11 mouse cellular contexts compared by ENCODE assay signal in the genomic region with DNA sequence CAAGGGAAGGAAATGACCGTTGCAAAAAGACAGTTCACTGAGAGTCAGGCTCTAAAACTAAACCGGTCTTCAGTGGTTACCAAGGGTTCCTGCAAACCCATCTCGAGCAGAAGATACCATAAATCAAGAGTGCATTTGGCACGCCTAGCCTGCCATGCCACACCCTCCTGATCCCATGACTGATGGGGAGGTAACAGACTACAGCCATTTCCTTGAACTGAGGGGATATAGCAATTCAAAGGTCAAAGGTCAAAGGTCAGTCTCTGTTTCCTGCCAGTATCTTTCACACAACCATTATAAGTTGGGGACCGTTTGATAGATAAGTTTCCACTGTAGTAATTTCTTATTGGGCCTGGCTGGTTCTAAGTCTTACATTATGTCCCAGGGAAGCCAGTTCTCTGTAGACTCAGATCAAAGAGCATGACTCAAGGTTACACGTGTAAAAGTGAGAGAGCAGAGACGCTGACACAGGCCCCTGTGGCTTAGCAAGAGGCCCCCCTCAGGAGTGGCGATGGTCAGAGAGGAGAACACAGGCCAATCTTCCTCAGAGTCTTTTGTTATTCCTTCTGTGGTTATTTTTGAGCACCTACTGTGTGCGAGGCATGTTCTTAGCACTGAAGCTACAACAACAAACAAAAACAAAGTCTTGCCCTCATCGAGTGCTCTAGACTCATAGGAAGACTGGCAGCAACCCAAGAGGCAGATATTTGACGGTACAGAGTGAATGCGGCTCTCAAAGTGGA. TPM values are rescaled to one million over a fixed set of nuclear protein-coding genes. Genes with fewer than 3 reads are reported as not detected.
DNase-seq lines count a peak whose midpoint lies in the region; ATAC-seq and TF ChIP-seq lines count a peak whose summit lies in the region.
"Had no signal": no experiment of that assay in that cellular context is flagged by ENCODE, and none has a peak within 500 bp of the region (broad histone marks: within the 10 kb centered on the region; RNA-seq: fewer than 3 reads in every experiment).

No protein-coding gene starts in this region.

- TF ChIP-seq CTCF in MEL (IDR thresholded peaks at IDR 0.05 in 2 of 3, conservative IDR thresholded peaks at IDR 0.05 in 1 of 3; ENCODE audit: control insufficient read depth in 1 of 3, insufficient read depth in 1 of 3, low read depth in 2 of 3, low read length in 3 of 3, poor library complexity in 1 of 3, severe bottlenecking in 1 of 3), result no peak

- H3K4me2 ChIP-seq in intestine, embryonic 15.5 days (replicated peaks), result no peak overlapping the region
- H3K4me2 ChIP-seq in liver, embryonic 13.5 days, result no peak overlapping the region
- no peak overlapping the region for H3K4me2 ChIP-seq in hindbrain, embryonic 14.5 days (replicated peaks)

- peaks cover 4% of the 10 kb centered on the region in 2 experiments; a peak in 3 of 4 replicates for H3K36me3 ChIP-seq in MEL (ENCODE audit: control insufficient read depth in 1 of 2, insufficient read depth in 2 of 2, low read length in 2 of 2)
- H3K36me3 ChIP-seq in intestine, embryonic 15.5 days, result peaks cover 14% of the 10 kb centered on the region
- H3K36me3 ChIP-seq in liver, embryonic 13.5 days, result peaks cover 64% of the 10 kb centered on the region
- no peaks in the 10 kb centered on the region for H3K36me3 ChIP-seq in hindbrain, embryonic 14.5 days (replicated peaks; ENCODE audit: control insufficient read depth, insufficient read depth)
- H3K36me3 ChIP-seq: forebrain, embryonic 10.5 days had no signal

- peak; percentile 80 for ATAC-seq in intestine, embryonic 15.5 days
- peak; percentile 53; the same call in 1 of the 2 replicates for ATAC-seq in liver, embryonic 13.5 days (ENCODE audit: low read depth)
- ATAC-seq in hindbrain, embryonic 14.5 days (ENCODE audit: low FRiP score), result no peak

- H3K79me2 ChIP-seq in MEL (ENCODE audit: control insufficient read depth, insufficient read depth, low read length, poor library complexity), result no peaks in the 10 kb centered on the region

- no peaks in the 10 kb centered on the region for H3K27me3 ChIP-seq in MEL (ENCODE audit: control insufficient read depth in 1 of 2, insufficient read depth in 2 of 2, low read length in 2 of 2)
- no peaks in the 10 kb centered on the region for H3K27me3 ChIP-seq in intestine, embryonic 15.5 days (replicated peaks)
- no peaks in the 10 kb centered on the region for H3K27me3 ChIP-seq in liver, embryonic 13.5 days
- no peaks in the 10 kb centered on the region for H3K27me3 ChIP-seq in hindbrain, embryonic 14.5 days (ENCODE audit: control insufficient read depth, insufficient read depth, low read length)

- H3K4me3 ChIP-seq in MEL (ENCODE audit: control insufficient read depth in 1 of 2, insufficient read depth in 1 of 2, low read depth in 2 of 2, low read length in 2 of 2), result no peak overlapping the region
- H3K4me3 ChIP-seq in intestine, embryonic 15.5 days (replicated peaks), result no peak overlapping the region
- H3K4me3 ChIP-seq in liver, embryonic 13.5 days (replicated peaks), result no peak overlapping the region
- H3K4me3 ChIP-seq in hindbrain, embryonic 14.5 days (replicated peaks; ENCODE audit: low read length), result no peak overlapping the region
- H3K4me3 ChIP-seq: forebrain, embryonic 10.5 days had no signal

- H3K27ac ChIP-seq in MEL (ENCODE audit: control insufficient read depth, low read depth, low read length), result no peak overlapping the region
- peak overlapping the region; percentile 58 for H3K27ac ChIP-seq in intestine, embryonic 15.5 days
- peak overlapping the region; percentile 69; the same call in 1 of the 2 replicates for H3K27ac ChIP-seq in liver, embryonic 13.5 days
- no peak overlapping the region for H3K27ac ChIP-seq in hindbrain, embryonic 14.5 days
- H3K27ac ChIP-seq: forebrain, embryonic 10.5 days had no signal

- H3K9me3 ChIP-seq in MEL (replicated peaks; ENCODE audit: insufficient read depth, low read length), result no peaks in the 10 kb centered on the region
- H3K9me3 ChIP-seq in intestine, embryonic 15.5 days, result no peaks in the 10 kb centered on the region
- H3K9me3 ChIP-seq in liver, embryonic 13.5 days (replicated peaks), result no peaks in the 10 kb centered on the region
- H3K9me3 ChIP-seq in hindbrain, embryonic 14.5 days (ENCODE audit: control insufficient read depth, low read length), result no peaks in the 10 kb centered on the region
- H3K9me3 ChIP-seq: forebrain, embryonic 10.5 days had no signal

- 38% methylated on average over 12 of the region's 12 CpGs for WGBS in intestine, embryonic 15.5 days
- WGBS in liver, embryonic 13.5 days (ENCODE audit: insufficient replicate concordance), result 51% methylated on average over 12 of the region's 12 CpGs
- WGBS in hindbrain, embryonic 14.5 days, result 71% methylated on average over 12 of the region's 12 CpGs

- DNase-seq in CD4-positive, CD25-positive, alpha-beta regulatory T cell, adult 2 months (ENCODE audit: low read depth, low spot score), result peak; percentile 71
- no peak for DNase-seq in MEL (ENCODE audit: low read depth, low spot score)
- DNase-seq in liver, embryonic 13.5 days, result no peak
- no peak for DNase-seq in hindbrain, embryonic 14.5 days (ENCODE audit: low spot score)
- no peak for DNase-seq in lung, postnatal 25 days (ENCODE audit: low spot score)
- DNase-seq in urinary bladder, adult 18-20 months (ENCODE audit: low spot score in 2 of 2), result no peak
- DNase-seq: thymus, adult 18-20 months had no signal

- no peak overlapping the region for H3K9ac ChIP-seq in MEL (ENCODE audit: control insufficient read depth, low read depth, low read length, poor library complexity, severe bottlenecking)
- H3K9ac ChIP-seq in intestine, embryonic 15.5 days, result no peak overlapping the region
- no peak overlapping the region for H3K9ac ChIP-seq in liver, embryonic 13.5 days
- H3K9ac ChIP-seq in hindbrain, embryonic 14.5 days, result no peak overlapping the region

- no peak for TF ChIP-seq RAD21 in MEL (IDR thresholded peaks at IDR 0.05; ENCODE audit: low read depth, low read length)

- TF ChIP-seq EP300 in MEL (IDR thresholded peaks at IDR 0.05; ENCODE audit: low read depth in 1 of 2, low read length in 2 of 2), result no peak

- peaks cover 5 to 6% of the 10 kb centered on the region in 2 experiments; a peak in 1 of 4 replicates for H3K4me1 ChIP-seq in MEL (ENCODE audit: control insufficient read depth in 1 of 2, insufficient read depth in 2 of 2, low read length in 2 of 2)
- H3K4me1 ChIP-seq in intestine, embryonic 15.5 days (replicated peaks), result peaks cover 16% of the 10 kb centered on the region
- peaks cover 70% of the 10 kb centered on the region for H3K4me1 ChIP-seq in liver, embryonic 13.5 days (replicated peaks)
- H3K4me1 ChIP-seq in hindbrain, embryonic 14.5 days (replicated peaks; ENCODE audit: control insufficient read depth, insufficient read depth, low read length), result no peaks in the 10 kb centered on the region

- TF ChIP-seq POLR2A in MEL (IDR thresholded peaks at IDR 0.05; ENCODE audit: control insufficient read depth in 1 of 2, insufficient read depth in 1 of 2, low read depth in 1 of 2, low read length in 2 of 2, poor library complexity in 1 of 2), result no peak

TF ChIP-seq in MEL, 35 proteins besides CTCF, POLR2A, EP300 and RAD21:
- TF ChIP-seq MAX (IDR thresholded peaks at IDR 0.05; ENCODE audit: low read length), result no peak
- no peak for TF ChIP-seq E2F4 (IDR thresholded peaks at IDR 0.05; ENCODE audit: borderline replicate concordance, low read depth, low read length)
- TF ChIP-seq ZKSCAN1 (IDR thresholded peaks at IDR 0.05; ENCODE audit: low read depth, low read length), result 0 out of 2 replicates have a peak, but pooled peaks have one; percentile 30
- no peak for TF ChIP-seq GABPA (IDR thresholded peaks at IDR 0.05; ENCODE audit: low read depth, low read length)
- no peak for TF ChIP-seq ELF1 (IDR thresholded peaks at IDR 0.05; ENCODE audit: low read depth, low read length)
- no peak for TF ChIP-seq UBTF (IDR thresholded peaks at IDR 0.05; ENCODE audit: borderline replicate concordance, insufficient read depth, low read depth, low read length)
- TF ChIP-seq MEF2A (IDR thresholded peaks at IDR 0.05; ENCODE audit: extremely low read depth, insufficient replicate concordance, low read depth, low read length, poor library complexity, severe bottlenecking), result no peak
- no peak for TF ChIP-seq HCFC1 (IDR thresholded peaks at IDR 0.05; ENCODE audit: low read depth, low read length)

RNA-seq across cellular contexts. Expression of a gene that starts 7.3 kb away (rescaled TPM):
- 4.7 and 5.9 TPM in 2 replicates for total RNA-seq in MEL (2012; rRNA removed)
- 10 to 100 TPM in 1 of 2 experiments, not detected in 1; 14.6 TPM for polyA plus RNA-seq in MEL (2012; ENCODE audit: insufficient read depth in 1 of 2, insufficient read length in 2 of 2, low read depth in 1 of 2, low replicate concordance in 2 of 2, missing spikeins in 1 of 2)
- polyA plus RNA-seq in intestine, embryonic 15.5 days (2015; fragmentation: Nextera tagmentation; extraction: Ambion mirVana), result 64.8 and 74.4 TPM in 2 replicates
- polyA plus RNA-seq in liver, embryonic 13.5 days (2015; fragmentation: Nextera tagmentation; extraction: Ambion mirVana), result 25.0 and 28.1 TPM in 2 replicates
- 13.0 and 13.4 TPM in 2 replicates for polyA plus RNA-seq in hindbrain, embryonic 14.5 days (2014; fragmentation: Nextera tagmentation; extraction: Ambion mirVana)

RNA-seq across cellular contexts. Expression of a gene that starts 21.8 kb away (rescaled TPM):
- not detected in 2 replicates for total RNA-seq in MEL (2012; rRNA removed)
- polyA plus RNA-seq in MEL (2012; ENCODE audit: insufficient read depth in 1 of 2, insufficient read length in 2 of 2, low read depth in 1 of 2, low replicate concordance in 2 of 2, missing spikeins in 1 of 2), result not detected
- polyA plus RNA-seq in intestine, embryonic 15.5 days (2015; fragmentation: Nextera tagmentation; extraction: Ambion mirVana), result not detected in 2 replicates
- not detected in 2 replicates for polyA plus RNA-seq in liver, embryonic 13.5 days (2015; fragmentation: Nextera tagmentation; extraction: Ambion mirVana)
- not detected in 2 replicates for polyA plus RNA-seq in hindbrain, embryonic 14.5 days (2014; fragmentation: Nextera tagmentation; extraction: Ambion mirVana)
- total RNA-seq: layer of hippocampus, postnatal 14 days had no signal
- polyA plus RNA-seq: forebrain, embryonic 10.5 days; neural tube, embryonic 11.5 days had no signal

RNA-seq across cellular contexts. Expression of a gene that starts 40.7 kb away (rescaled TPM):
- 21.8 and 24.1 TPM in 2 replicates for total RNA-seq in MEL (2012; rRNA removed)
- polyA plus RNA-seq in MEL (2012; ENCODE audit: insufficient read depth in 1 of 2, insufficient read length in 2 of 2, low read depth in 1 of 2, low replicate concordance in 2 of 2, missing spikeins in 1 of 2), result 10 to 100 TPM in 1 of 2 experiments, not detected in 1; 38.3 TPM
- 43.9 and 44.5 TPM in 2 replicates for polyA plus RNA-seq in intestine, embryonic 15.5 days (2015; fragmentation: Nextera tagmentation; extraction: Ambion mirVana)
- polyA plus RNA-seq in liver, embryonic 13.5 days (2015; fragmentation: Nextera tagmentation; extraction: Ambion mirVana), result 67.4 and 74.0 TPM in 2 replicates
- polyA plus RNA-seq in hindbrain, embryonic 14.5 days (2014; fragmentation: Nextera tagmentation; extraction: Ambion mirVana), result 38.2 and 40.4 TPM in 2 replicates

Comparison
In these comparisons a context has a peak if more than half of its experiments do, and no peak if none do; other contexts are left out.
1. H3K27ac ChIP-seq: peak in intestine, embryonic 15.5 days (single experiment) and liver, embryonic 13.5 days (single experiment); none in MEL (single experiment) and hindbrain, embryonic 14.5 days (single experiment).